Mouse (Mus musculus) heart, embryonic 15.5 days (tissue): ENCODE measurements around the gene Tmbim6. TPM values are rescaled to one million over a fixed set of nuclear protein-coding genes. Genes with fewer than 3 reads are reported as not detected.

ENCODE experiments used
- ATAC-seq: fragments of 200-750 bp; cut with Nextera tagmentation; replicated peaks from 2 replicates; pipeline ENCODE4 v1.8.0; 2017; ENCODE audit warnings: low read depth, moderate TSS enrichment; ENCODE audit not compliant: insufficient number of reproducible peaks, insufficient read depth, low FRiP score
- H3K27ac ChIP-seq: fragments of 300-500 bp; sonication (generic); 2 replicates; pipeline ENCODE4 v1.5.1; 2015; ENCODE audit warnings: mild to moderate bottlenecking, inconsistent platforms
- H3K27me3 ChIP-seq: fragments of 300-500 bp; sonication (generic); 2 replicates; pipeline ENCODE4 v1.6.1; 2015; ENCODE audit warnings: inconsistent platforms
- H3K36me3 ChIP-seq: fragments of 300-500 bp; sonication (generic); 2 replicates; pipeline ENCODE4 v1.6.1; 2015; ENCODE audit warnings: mild to moderate bottlenecking, inconsistent platforms
- H3K4me1 ChIP-seq: fragments of 300-500 bp; sonication (generic); replicated peaks from 2 replicates; pipeline ENCODE4 v1.6.1; 2015; ENCODE audit warnings: inconsistent platforms
- H3K4me2 ChIP-seq: fragments of 300-500 bp; sonication (generic); 2 replicates; pipeline ENCODE4 v1.6.1; 2015; ENCODE audit warnings: inconsistent platforms, mild to moderate bottlenecking, moderate library complexity
- H3K4me3 ChIP-seq: fragments of 300-500 bp; sonication (generic); 2 replicates; pipeline ENCODE4 v1.5.1; 2015; ENCODE audit warnings: mild to moderate bottlenecking, inconsistent platforms
- H3K9ac ChIP-seq: fragments of 300-500 bp; sonication (generic); 2 replicates; pipeline ENCODE4 v1.6.1; 2015; ENCODE audit warnings: mild to moderate bottlenecking, inconsistent platforms
- H3K9me3 ChIP-seq: fragments of 300-500 bp; sonication (generic); replicated peaks from 2 replicates; pipeline ENCODE4 v1.6.1; 2016; ENCODE audit warnings: inconsistent platforms
- WGBS: fragments of 180-500 bp; shearing (Covaris S2); methylation state at CpG from one replicate; pipeline ENCODE4 v1.1.7; 2015; ENCODE audit warnings: mixed read lengths; 5-methylcytosine and 5-hydroxymethylcytosine counted together
- polyA plus RNA-seq: library from polyadenylated mRNA; unstranded; fragments of >200 nt; fragmentation: Nextera tagmentation; extraction: Ambion mirVana; gene quantifications from 2 replicates; pipeline ENCODE4 v1.2.1, GENCODE M21; 2015

Gene Tmbim6
- polyA plus RNA-seq, 1 experiment from 2014 or later = 221 TPM

DNA sequence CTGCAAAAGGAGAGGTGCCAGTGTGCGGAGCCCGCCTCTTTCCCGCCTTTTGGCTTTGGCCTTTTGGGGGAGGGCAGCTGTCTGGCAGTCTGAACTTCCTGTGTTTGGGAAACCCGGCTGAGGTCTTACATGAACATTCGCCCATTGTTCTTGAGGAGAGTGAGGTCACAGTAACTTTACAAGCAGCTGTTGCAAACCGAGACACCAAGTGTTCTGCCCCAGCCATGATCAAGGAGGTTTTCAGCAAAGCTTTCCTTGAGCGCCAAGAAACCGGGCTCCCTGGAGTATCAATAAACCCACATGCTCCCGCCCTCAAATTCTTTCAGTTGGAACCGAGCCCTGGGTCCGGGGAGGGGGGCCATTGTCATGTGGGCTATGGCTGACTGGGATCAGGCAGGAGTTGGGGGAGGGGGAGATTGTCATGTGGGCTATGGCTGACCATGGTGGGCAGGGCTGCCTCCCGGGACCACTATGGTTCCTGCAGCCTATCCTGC lies 27.9 kb downstream of the Tmbim6 start:
- peak; percentile 53 for ATAC-seq
- Histone ChIP-seq H3K4me3 (0 out of 2 replicates have a peak overlapping the region, but pooled peaks have one; percentile 5), H3K4me1 (peaks cover 32% of the 10 kb centered on the region), H3K27ac (peak overlapping the region; percentile 90), H3K9me3 (no peaks in the 10 kb centered on the region), H3K27me3 (no peaks in the 10 kb centered on the region), H3K36me3 (peaks cover 23% of the 10 kb centered on the region; the same call in 1 of the 2 replicates), H3K9ac (0 out of 2 replicates have a peak overlapping the region, but pooled peaks have one; percentile 7), H3K4me2 (peak overlapping the region; percentile 46)
- 20% methylated on average over 12 of the region's 12 CpGs for WGBS

DNA sequence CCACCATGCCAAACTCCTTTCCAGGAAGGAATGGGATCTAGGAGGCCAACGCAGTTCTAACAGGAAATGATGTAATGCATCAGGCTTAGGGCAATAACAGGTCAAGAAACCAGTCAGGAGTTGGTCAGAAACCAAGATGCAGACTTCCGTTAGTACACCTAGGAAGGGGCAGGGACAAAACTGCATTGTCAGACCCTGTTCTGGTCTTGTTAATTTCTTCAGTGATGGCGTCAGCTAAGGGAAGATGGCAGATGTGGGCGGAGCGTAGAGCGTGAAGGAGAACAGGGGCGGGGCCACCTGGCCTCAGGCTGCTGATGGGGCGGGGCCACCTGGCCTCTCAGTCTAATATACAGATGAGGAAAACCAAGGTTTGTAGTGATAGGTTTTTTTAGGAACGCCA lies 28.5 kb downstream of the Tmbim6 start:
- Histone ChIP-seq H3K4me1 (peaks cover 30% of the 10 kb centered on the region), H3K4me2 (peak overlapping the region; percentile 46), H3K27ac (peak overlapping the region; percentile 90), H3K27me3 (no peaks in the 10 kb centered on the region), H3K4me3 (no peak overlapping the region), H3K9ac (no peak overlapping the region), H3K36me3 (peaks cover 29% of the 10 kb centered on the region; the same call in 1 of the 2 replicates), H3K9me3 (no peaks in the 10 kb centered on the region)
- no peak for ATAC-seq
- 70% methylated on average over 9 of the region's 9 CpGs for WGBS

DNA sequence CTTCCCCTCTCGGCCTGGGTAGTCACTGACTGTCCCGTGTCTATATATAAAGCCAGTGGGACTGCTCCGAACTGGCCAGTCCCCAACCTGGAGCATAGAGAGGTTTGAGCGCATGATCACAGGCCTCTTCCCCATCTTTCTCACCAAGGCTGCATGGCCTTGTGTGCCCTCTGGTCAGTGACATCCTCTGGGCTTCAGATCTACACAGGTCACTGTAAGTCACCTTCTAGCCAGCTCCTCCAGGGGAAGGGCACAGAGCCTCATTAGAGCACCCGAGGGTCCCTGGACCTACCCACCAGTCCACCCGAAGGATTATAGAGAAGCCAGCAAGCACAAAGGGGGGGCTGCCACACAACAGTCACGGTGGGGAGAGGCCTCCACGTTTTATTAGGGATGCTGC lies 29.0 kb downstream of the Tmbim6 start:
- H3K9me3 ChIP-seq = no peaks in the 10 kb centered on the region
- peak overlapping the region; percentile 90 for H3K27ac ChIP-seq
- H3K9ac ChIP-seq = no peak overlapping the region
- no peaks in the 10 kb centered on the region for H3K27me3 ChIP-seq
- WGBS = 73% methylated on average over 8 of the region's 8 CpGs
- no peak overlapping the region for H3K4me2 ChIP-seq
- H3K36me3 ChIP-seq = peaks cover 33% of the 10 kb centered on the region; the same call in 1 of the 2 replicates
- peaks cover 27% of the 10 kb centered on the region for H3K4me1 ChIP-seq
- H3K4me3 ChIP-seq = no peak overlapping the region
- no peak for ATAC-seq

DNA sequence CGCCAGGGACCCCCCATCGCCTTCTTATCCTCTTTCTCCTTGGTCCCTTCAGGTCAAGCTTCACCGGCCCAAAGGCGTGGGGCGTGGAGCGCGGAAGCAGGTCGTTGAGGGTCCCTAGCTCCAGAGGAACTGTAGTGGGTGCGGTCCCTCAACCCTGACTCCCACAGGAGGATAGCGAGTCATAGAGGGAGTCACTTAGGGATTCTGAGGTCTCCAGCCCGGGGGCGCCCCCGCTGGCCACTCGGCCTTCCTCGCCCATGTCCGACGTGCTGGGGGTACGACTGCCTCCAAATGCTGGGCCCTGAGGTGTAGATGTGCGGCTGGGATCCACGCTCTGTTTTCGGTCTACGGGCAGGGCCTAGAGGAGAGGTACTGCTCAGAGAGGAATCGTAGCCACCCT lies 29.9 kb downstream of the Tmbim6 start:
- Histone ChIP-seq H3K4me2 (no peak overlapping the region), H3K27ac (no peak overlapping the region), H3K27me3 (no peaks in the 10 kb centered on the region), H3K9ac (no peak overlapping the region), H3K9me3 (no peaks in the 10 kb centered on the region), H3K4me3 (no peak overlapping the region), H3K4me1 (peaks cover 22% of the 10 kb centered on the region), H3K36me3 (peaks cover 41% of the 10 kb centered on the region; the same call in 1 of the 2 replicates)
- ATAC-seq = no peak
- 92% methylated on average over 23 of the region's 23 CpGs for WGBS

DNA sequence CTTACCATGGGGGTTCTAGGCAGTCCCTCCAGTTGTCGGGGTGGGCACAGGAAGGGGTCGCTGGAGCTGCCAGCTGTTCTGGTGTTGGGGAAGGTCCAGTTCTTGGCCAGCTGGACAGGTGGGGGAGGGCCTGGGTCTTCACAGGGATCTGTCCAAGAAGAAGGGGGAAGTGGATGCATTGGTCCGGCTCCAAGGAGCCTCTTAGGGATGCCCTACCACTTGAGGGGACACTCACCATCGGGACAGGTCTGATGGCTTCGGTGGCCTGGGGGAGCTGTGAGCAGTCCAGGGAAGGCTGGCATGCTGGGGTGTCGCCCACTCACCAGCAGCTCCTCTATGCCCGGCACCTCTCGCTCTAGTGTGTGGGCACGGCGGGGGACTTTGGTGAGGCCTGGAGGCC lies 30.4 kb downstream of the Tmbim6 start:
- no peak for ATAC-seq
- H3K27ac ChIP-seq = no peak overlapping the region
- no peaks in the 10 kb centered on the region for H3K27me3 ChIP-seq
- H3K4me3 ChIP-seq = no peak overlapping the region
- peaks cover 46% of the 10 kb centered on the region; the same call in 1 of the 2 replicates for H3K36me3 ChIP-seq
- peaks cover 18% of the 10 kb centered on the region for H3K4me1 ChIP-seq
- H3K9ac ChIP-seq = no peak overlapping the region
- 89% methylated on average over 10 of the region's 10 CpGs for WGBS
- no peaks in the 10 kb centered on the region for H3K9me3 ChIP-seq
- no peak overlapping the region for H3K4me2 ChIP-seq

DNA sequence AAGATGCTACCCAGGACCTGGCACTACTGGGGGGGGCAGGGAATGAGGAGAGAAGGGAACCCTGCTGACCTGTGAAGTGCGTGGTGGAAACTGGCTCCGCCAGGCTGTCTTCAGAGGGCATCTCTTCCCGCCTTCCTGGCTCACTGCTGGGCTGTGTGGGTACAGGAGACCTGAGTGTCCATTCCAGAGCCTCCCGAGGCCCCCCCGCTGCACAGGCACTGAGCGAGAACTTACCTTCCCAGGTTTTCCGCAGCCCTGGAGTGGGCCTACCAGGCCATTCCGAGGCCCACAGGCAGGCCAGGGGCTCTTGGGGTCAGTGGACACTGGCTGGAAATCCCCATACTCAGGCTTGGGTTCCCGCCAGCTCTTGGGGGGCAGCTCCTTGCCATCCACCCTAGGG lies 31.2 kb downstream of the Tmbim6 start:
- Histone ChIP-seq H3K9me3 (no peaks in the 10 kb centered on the region), H3K27me3 (no peaks in the 10 kb centered on the region), H3K4me3 (no peak overlapping the region), H3K4me1 (peaks cover 21% of the 10 kb centered on the region), H3K4me2 (no peak overlapping the region), H3K27ac (no peak overlapping the region), H3K9ac (no peak overlapping the region), H3K36me3 (peaks cover 46% of the 10 kb centered on the region; the same call in 1 of the 2 replicates)
- ATAC-seq = no peak
- WGBS = 87% methylated on average over 9 of the region's 9 CpGs

DNA sequence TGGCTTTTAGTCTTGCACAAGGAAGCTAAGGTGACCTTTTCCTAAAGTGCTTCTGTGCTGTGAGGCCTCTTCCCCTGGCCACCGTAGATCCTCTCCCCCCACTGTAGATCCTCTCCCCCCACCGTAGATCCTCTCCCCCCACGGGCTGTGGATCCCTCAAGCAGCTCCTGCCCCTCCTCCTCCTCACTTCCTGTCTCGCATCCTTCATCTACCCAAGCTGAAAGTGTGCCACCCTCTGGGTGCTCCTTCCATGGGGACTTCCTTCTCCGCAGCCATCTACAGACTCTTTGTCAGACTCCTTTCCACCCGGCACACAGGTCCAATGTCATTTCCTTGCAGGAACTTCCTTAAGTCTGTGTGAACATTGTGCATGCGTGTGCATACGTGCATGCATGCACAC lies 37.7 kb downstream of the Tmbim6 start:
- Histone ChIP-seq H3K27ac (peak overlapping the region; percentile 8; the same call in 1 of the 2 replicates), H3K9me3 (no peaks in the 10 kb centered on the region), H3K36me3 (peaks cover 41% of the 10 kb centered on the region), H3K4me2 (no peak overlapping the region), H3K9ac (no peak overlapping the region), H3K4me3 (no peak overlapping the region), H3K4me1 (peaks cover 57% of the 10 kb centered on the region), H3K27me3 (no peaks in the 10 kb centered on the region)
- ATAC-seq = no peak
- WGBS = 67% methylated on average over 8 of the region's 8 CpGs

DNA sequence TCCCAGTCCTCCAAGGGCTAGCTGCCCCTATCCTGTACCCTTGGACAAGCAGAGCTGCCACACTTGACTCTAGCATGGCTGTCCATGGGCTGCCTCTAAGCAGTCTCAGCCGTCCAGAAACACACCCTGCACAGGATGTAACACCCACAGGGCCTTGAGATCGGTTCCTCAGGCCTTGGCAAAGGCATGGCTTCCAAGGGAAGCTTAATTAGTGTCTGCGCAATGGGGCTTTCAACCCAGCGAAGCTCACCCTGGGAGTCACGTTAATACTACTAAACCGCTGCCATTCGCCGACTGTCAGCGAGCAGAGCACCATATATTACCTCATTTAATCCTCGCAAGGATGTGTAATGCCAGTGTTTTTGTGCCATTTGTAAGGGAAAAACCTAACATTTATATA lies 38.4 kb downstream of the Tmbim6 start:
- H3K4me3 ChIP-seq = no peak overlapping the region
- H3K9me3 ChIP-seq = no peaks in the 10 kb centered on the region
- peaks cover 34% of the 10 kb centered on the region for H3K36me3 ChIP-seq
- H3K4me1 ChIP-seq = peaks cover 62% of the 10 kb centered on the region
- no peaks in the 10 kb centered on the region for H3K27me3 ChIP-seq
- no peak overlapping the region for H3K9ac ChIP-seq
- H3K4me2 ChIP-seq = no peak overlapping the region
- ATAC-seq = no peak
- 88% methylated on average over 10 of the region's 10 CpGs for WGBS
- peak overlapping the region; percentile 8 for H3K27ac ChIP-seq

DNA sequence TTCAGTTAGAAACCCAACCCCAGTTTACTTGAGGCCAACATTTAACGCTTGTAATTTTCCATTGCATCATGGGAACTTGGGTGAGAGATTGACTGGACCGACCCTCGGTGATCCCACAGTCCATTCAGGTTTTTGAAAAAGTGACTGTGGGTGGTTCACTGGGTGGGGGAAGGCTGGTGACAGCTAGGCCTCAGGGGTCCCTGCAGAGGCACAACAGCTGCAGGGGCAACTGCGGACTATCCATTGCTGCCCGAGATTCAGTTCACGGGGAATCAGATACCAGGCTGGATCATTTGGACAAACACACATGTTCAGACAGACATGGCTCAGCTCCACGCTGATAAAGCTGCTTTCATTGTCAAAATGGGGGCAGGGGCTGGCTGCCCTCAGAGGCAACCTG lies 38.8 kb downstream of the Tmbim6 start:
- 55% methylated on average over 7 of the region's 7 CpGs for WGBS
- H3K4me3 ChIP-seq = no peak overlapping the region

DNA sequence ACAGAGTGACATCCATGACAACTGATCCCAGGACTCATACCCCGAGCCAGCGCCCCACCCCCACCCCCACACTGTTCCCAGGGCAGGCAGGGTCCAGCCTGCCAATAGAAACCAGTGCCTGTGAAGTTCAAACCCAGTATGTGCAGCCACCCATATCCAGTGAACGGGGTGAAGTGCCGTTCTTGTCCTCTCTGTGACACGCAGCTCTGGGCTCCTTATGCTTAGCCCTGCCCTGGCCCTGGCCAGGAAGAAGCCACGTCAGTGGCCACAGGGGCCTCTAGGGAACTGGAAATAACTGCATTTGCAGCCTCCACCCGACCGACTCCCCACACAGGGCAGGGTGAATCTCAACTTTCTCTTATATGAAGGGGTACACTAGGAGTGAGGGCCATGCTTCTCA lies 39.3 kb downstream of the Tmbim6 start:
- Histone ChIP-seq H3K4me2 (no peak overlapping the region), H3K27ac (peak overlapping the region; percentile 34; the same call in 1 of the 2 replicates), H3K27me3 (no peaks in the 10 kb centered on the region), H3K4me1 (peaks cover 71% of the 10 kb centered on the region), H3K9ac (no peak overlapping the region), H3K9me3 (no peaks in the 10 kb centered on the region), H3K36me3 (peaks cover 27% of the 10 kb centered on the region), H3K4me3 (no peak overlapping the region)
- WGBS = 44% methylated on average over 8 of the region's 8 CpGs
- ATAC-seq = no peak

More for the DNA sequence above, 38.8 kb downstream of the Tmbim6 start:
- peak overlapping the region; percentile 34 for H3K27ac ChIP-seq
- H3K27me3 ChIP-seq = no peaks in the 10 kb centered on the region
- H3K36me3 ChIP-seq = peaks cover 30% of the 10 kb centered on the region
- H3K4me2 ChIP-seq = no peak overlapping the region
- ATAC-seq = no peak
- H3K4me1 ChIP-seq = peaks cover 67% of the 10 kb centered on the region
- H3K9me3 ChIP-seq = no peaks in the 10 kb centered on the region
- no peak overlapping the region for H3K9ac ChIP-seq

DNA sequence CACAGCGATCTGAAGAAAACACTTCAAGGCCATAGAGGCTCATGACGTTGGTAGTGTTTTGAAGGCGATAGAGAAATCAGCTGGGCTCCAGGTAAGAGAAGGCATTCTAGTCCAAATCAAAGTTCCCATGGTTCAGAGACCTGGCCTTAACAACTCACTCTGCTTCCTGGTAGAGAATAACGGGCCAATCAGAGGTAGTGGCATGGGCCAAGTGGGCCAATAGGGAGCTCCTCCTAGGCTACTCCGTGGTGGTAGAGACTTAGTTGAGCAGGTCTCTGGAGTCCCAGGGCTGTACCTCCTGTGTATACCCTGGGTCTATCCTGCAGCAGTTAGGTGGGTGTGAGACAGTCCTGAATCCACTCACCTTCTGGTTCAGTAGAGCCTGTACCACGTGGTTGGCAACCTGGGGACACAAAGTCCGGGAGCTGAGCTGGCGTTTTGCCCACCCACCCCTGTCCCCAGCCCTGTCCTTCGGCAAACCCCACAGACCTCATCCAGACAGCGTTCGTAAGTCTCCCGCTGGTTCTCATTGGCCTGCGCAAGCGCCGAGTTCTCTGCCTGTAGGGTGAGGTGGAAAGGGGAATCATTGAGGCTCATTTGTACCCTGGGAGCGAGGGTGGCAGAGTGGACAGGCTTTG lies 40.5 kb downstream of the Tmbim6 start:
- Histone ChIP-seq H3K4me2 (no peak overlapping the region), H3K4me1 (peaks cover 76% of the 10 kb centered on the region), H3K4me3 (no peak overlapping the region), H3K36me3 (peaks cover 16% of the 10 kb centered on the region; the same call in 1 of the 2 replicates), H3K27ac (no peak overlapping the region), H3K27me3 (no peaks in the 10 kb centered on the region), H3K9me3 (no peaks in the 10 kb centered on the region), H3K9ac (no peak overlapping the region)
- no peak for ATAC-seq
- 88% methylated on average over 16 of the region's 16 CpGs for WGBS

DNA sequence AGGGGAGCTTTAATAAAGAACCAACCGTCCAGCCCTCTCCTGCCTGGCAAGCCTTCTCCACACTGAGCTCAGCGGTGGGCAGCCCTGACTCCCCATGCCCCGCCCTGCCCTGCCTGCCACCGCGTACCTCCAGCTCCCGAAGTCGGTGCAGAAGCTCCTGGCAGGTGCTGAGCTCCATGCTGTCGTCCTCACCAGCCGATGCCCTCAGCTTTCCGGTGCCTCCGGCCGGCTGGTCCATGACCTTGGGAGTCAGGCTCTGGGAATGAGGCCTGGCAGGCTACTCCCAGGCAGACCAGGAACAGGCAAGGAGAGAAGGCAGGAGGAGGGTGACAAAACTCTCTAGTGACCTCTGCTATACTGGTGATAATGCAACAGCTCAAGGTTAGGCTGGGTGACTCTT lies 41.2 kb downstream of the Tmbim6 start:
- 68% methylated on average over 12 of the region's 12 CpGs for WGBS

More for the DNA sequence above, 41.2 kb downstream of the Tmbim6 start:
- Histone ChIP-seq H3K4me3 (no peak overlapping the region), H3K36me3 (peaks cover 16% of the 10 kb centered on the region; the same call in 1 of the 2 replicates), H3K4me2 (no peak overlapping the region), H3K4me1 (peaks cover 73% of the 10 kb centered on the region), H3K27me3 (no peaks in the 10 kb centered on the region), H3K27ac (no peak overlapping the region), H3K9ac (no peak overlapping the region), H3K9me3 (no peaks in the 10 kb centered on the region)
- ATAC-seq = no peak
